Mouse (Mus musculus): ENCODE measurements around the gene Pcdh7. TPM values are rescaled to one million over a fixed set of nuclear protein-coding genes. Genes with fewer than 3 reads are reported as not detected.
"Not testable (repeated sequence)": the region's sequence is repeated elsewhere in the genome, so short reads cannot be mapped to it uniquely, and the experiment has no call there.

The Pcdh7 gene
- 139 TPM for polyA plus RNA-seq (2021)

GRCm38 (mm10) chr5:57717906-57718875 is at the start of gene Pcdh7:
Gene Pcdh7 (plus strand): TSS chr5:57717967.
- CTCF ChIA-PET = interaction anchor here (0.6 to 2.0 kb wide), 5 partner anchors 8 to 1019 kb away, joined by 3 to 9 read pairs (median 3); no protein-coding TSS in a partner anchor
- TF ChIP-seq CTCF (IDR thresholded peaks at IDR 0.05) = no peak
- in situ Hi-C loops (cut with MboI; ENCODE audit: low pct_unique_long_range_greater_than_20kb) = loop anchor here (5.0 kb wide), 1 partner anchor 149 kb away; no protein-coding TSS in a partner anchor
- POLR2A ChIA-PET = interaction anchor here (0.6 to 1.4 kb wide), 12 partner anchors 10 to 429 kb away, joined by 3 to 8 read pairs (median 4); no protein-coding TSS in a partner anchor
- no peaks in the 10 kb centered on the region for H3K27me3 ChIP-seq
- DNase-seq (ENCODE audit: low read depth, low spot score) (no peak), ATAC-seq (peak; percentile 13)

GRCm38 (mm10) chr5:57676970-57677369 is 40.8 kb upstream of the Pcdh7 start:
- in situ Hi-C loops (cut with MboI; ENCODE audit: low pct_unique_long_range_greater_than_20kb); ATAC-seq; H3K27me3 ChIP-seq; POLR2A ChIA-PET; CTCF ChIA-PET; DNase-seq (ENCODE audit: low read depth, low spot score): not testable (repeated sequence)

GRCm38 (mm10) chr5:57708396-57708795 is 9.4 kb upstream of the Pcdh7 start:
- no peak for DNase-seq (ENCODE audit: low read depth, low spot score)
- peaks cover 62% of the 10 kb centered on the region for H3K27me3 ChIP-seq
- no peak for ATAC-seq
- POLR2A ChIA-PET = interaction anchor here (0.5 kb wide), 1 partner anchor 463 kb away, joined by 3 read pairs; no protein-coding TSS in a partner anchor
- in situ Hi-C loops (cut with MboI; ENCODE audit: low pct_unique_long_range_greater_than_20kb) = loop anchor here (10.0 kb wide), 1 partner anchor 1036 kb away; no protein-coding TSS in a partner anchor
- no peak for TF ChIP-seq CTCF (IDR thresholded peaks at IDR 0.05)
- CTCF ChIA-PET = no interaction called here

- no peak for ATAC-seq
- no peak for DNase-seq (ENCODE audit: low read depth, low spot score)
- in situ Hi-C loops (cut with MboI; ENCODE audit: low pct_unique_long_range_greater_than_20kb) = no loop called here
- ChIA-PET POLR2A (no interaction called here), CTCF (interaction anchor here (0.6 kb wide), 1 partner anchor 9 kb away, joined by 3 read pairs; no protein-coding TSS in a partner anchor)
- no peak for TF ChIP-seq CTCF (IDR thresholded peaks at IDR 0.05)
- H3K27me3 ChIP-seq = peaks cover 20% of the 10 kb centered on the region
These were observed 3.8 kb upstream of the Pcdh7 start for GRCm38 (mm10) chr5:57713980-57714379.

- in situ Hi-C loops (cut with MboI; ENCODE audit: low pct_unique_long_range_greater_than_20kb) = loop anchor here (5.0 kb wide), 1 partner anchor 152 kb away; no protein-coding TSS in a partner anchor
- DNase-seq (ENCODE audit: low read depth, low spot score) (no peak), ATAC-seq (peak; percentile 31)
- ChIA-PET POLR2A (interaction anchor here (1.1 kb wide), 1 partner anchor 65 kb away, joined by 3 read pairs; no protein-coding TSS in a partner anchor), CTCF (no interaction called here)
- no peak for TF ChIP-seq CTCF (IDR thresholded peaks at IDR 0.05)
- peaks cover 16% of the 10 kb centered on the region for H3K27me3 ChIP-seq
These were observed 2.9 kb upstream of the Pcdh7 start for GRCm38 (mm10) chr5:57714621-57715523.

- no peak for TF ChIP-seq CTCF (IDR thresholded peaks at IDR 0.05)
- ChIA-PET CTCF (interaction anchor here (1.0 to 1.6 kb wide), 2 partner anchors 323 to 1022 kb away, joined by 3 read pairs; no protein-coding TSS in a partner anchor), POLR2A (interaction anchor here (1.1 kb wide), 1 partner anchor 64 kb away, joined by 3 read pairs; no protein-coding TSS in a partner anchor)
- DNase-seq (ENCODE audit: low read depth, low spot score) = no peak
- in situ Hi-C loops (cut with MboI; ENCODE audit: low pct_unique_long_range_greater_than_20kb) = loop anchor here (5.0 kb wide), 1 partner anchor 152 kb away; no protein-coding TSS in a partner anchor
- ATAC-seq = peak; percentile 45
- peaks cover 12% of the 10 kb centered on the region for H3K27me3 ChIP-seq
These were observed 2.0 kb upstream of the Pcdh7 start for GRCm38 (mm10) chr5:57715524-57716400.

- ChIA-PET POLR2A (interaction anchor here (0.6 to 1.1 kb wide), 4 partner anchors 52 to 260 kb away, joined by 3 to 7 read pairs (median 4); no protein-coding TSS in a partner anchor), CTCF (interaction anchor here (0.8 to 2.0 kb wide), 4 partner anchors 54 to 1021 kb away, joined by 3 to 9 read pairs (median 3); no protein-coding TSS in a partner anchor)
- peaks cover 3% of the 10 kb centered on the region for H3K27me3 ChIP-seq
- TF ChIP-seq CTCF (IDR thresholded peaks at IDR 0.05) = no peak
- DNase-seq (ENCODE audit: low read depth, low spot score) (no peak), ATAC-seq (no peak)
- in situ Hi-C loops (cut with MboI; ENCODE audit: low pct_unique_long_range_greater_than_20kb) = loop anchor here (5.0 kb wide), 1 partner anchor 151 kb away; no protein-coding TSS in a partner anchor
These were observed 1.1 kb upstream of the Pcdh7 start for GRCm38 (mm10) chr5:57716421-57717237.

- no peak for DNase-seq (ENCODE audit: low read depth, low spot score)
- ChIA-PET POLR2A (interaction anchor here (0.6 to 1.4 kb wide), 12 partner anchors 11 to 430 kb away, joined by 3 to 7 read pairs (median 4); no protein-coding TSS in a partner anchor), CTCF (interaction anchor here (0.8 to 2.0 kb wide), 4 partner anchors 53 to 1020 kb away, joined by 3 to 9 read pairs (median 3); no protein-coding TSS in a partner anchor)
- in situ Hi-C loops (cut with MboI; ENCODE audit: low pct_unique_long_range_greater_than_20kb) = loop anchor here (5.0 kb wide), 1 partner anchor 150 kb away; no protein-coding TSS in a partner anchor
- no peaks in the 10 kb centered on the region for H3K27me3 ChIP-seq
- TF ChIP-seq CTCF (IDR thresholded peaks at IDR 0.05) = no peak
- ATAC-seq = peak; percentile 24
These were observed 395 bp upstream of the Pcdh7 start for GRCm38 (mm10) chr5:57717238-57717905.

All from Patski (cell line).